Mouse (Mus musculus) heart, postnatal 25 days (tissue): ENCODE measurements around the gene Slc24a2. TPM values are rescaled to one million over a fixed set of nuclear protein-coding genes. Genes with fewer than 3 reads are reported as not detected.

Experiments used
- DNase-seq: peaks from one replicate; pipeline ENCODE4 v3.0.0; 2022; ENCODE audit warnings: low spot score
- intact Hi-C: fragments of 180-260 bp; cut with DNase I; formaldehyde crosslinking; loops from one replicate; pipeline ENCODE4 v1.15.1; 2025
- total RNA-seq, 2 experiments: library from RNA; stranded (reverse); gene quantifications; 2 replicates each; pipeline ENCODE4 v1.2.3; 2021

Slc24a2 gene
- total RNA-seq, 2 experiments from 2014 or later = 1.4 TPM

DNA sequence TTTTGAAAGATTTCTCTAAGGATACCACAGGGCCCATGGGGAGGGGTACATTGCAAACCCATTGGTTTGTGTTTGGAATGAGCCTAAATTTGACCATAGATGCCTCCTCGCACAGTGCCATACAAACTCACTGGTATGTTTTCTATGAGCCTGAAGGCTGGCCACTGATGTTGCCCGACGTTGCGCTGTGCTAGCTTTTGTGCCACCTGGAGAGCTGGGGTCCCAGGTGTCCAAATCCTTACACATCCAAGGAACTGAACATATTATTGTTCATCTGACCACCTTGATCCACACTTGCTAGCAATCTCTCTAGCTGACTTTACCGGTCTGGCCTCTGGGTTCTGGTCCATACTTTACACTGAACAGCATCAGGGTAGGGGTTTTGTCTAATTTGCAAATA is 177.4 kb downstream of the Slc24a2 start:
- DNase-seq = no peak
- intact Hi-C loops = no loop called here

- DNase-seq = no peak
- intact Hi-C loops = no loop called here
Measured at GRCm38 (mm10) chr4:87049061-87049460, 181.2 kb downstream of the Slc24a2 start.

GRCm38 (mm10) chr4:87047131-87047530 is 183.1 kb downstream of the Slc24a2 start:
- DNase-seq = no peak
- intact Hi-C loops = no loop called here

GRCm38 (mm10) chr4:87043296-87043695 is 187.0 kb downstream of the Slc24a2 start:
- intact Hi-C loops = no loop called here

GRCm38 (mm10) chr4:87041412-87041997 is 188.8 kb downstream of the Slc24a2 start:
- no peak for DNase-seq
- intact Hi-C loops = no loop called here

More at GRCm38 (mm10) chr4:87043296-87043695, 187.0 kb downstream of the Slc24a2 start:
- no peak for DNase-seq

- no peak for DNase-seq
- intact Hi-C loops = no loop called here
Measured at GRCm38 (mm10) chr4:87037592-87037991, 192.7 kb downstream of the Slc24a2 start.

DNA sequence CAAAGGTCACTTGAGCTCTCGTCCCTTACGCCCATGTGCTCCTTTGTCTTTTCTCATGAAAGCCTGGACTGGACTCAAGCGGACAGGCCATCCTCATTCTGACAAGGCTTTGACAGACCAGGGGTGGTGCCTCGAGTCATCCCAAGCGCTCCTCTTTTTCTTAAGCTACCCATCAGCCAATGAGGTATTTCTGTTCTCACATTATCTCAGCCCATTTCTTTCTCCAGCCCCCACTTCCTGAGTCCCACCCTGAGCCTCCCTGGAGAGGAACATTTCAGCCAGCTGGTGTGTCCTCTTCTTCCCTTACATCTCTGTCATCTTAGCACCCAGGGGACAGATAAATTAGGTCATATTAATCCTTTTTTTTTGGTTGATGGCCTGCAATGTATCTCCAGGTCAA is 193.8 kb downstream of the Slc24a2 start:
- DNase-seq = no peak
- intact Hi-C loops = no loop called here

DNA sequence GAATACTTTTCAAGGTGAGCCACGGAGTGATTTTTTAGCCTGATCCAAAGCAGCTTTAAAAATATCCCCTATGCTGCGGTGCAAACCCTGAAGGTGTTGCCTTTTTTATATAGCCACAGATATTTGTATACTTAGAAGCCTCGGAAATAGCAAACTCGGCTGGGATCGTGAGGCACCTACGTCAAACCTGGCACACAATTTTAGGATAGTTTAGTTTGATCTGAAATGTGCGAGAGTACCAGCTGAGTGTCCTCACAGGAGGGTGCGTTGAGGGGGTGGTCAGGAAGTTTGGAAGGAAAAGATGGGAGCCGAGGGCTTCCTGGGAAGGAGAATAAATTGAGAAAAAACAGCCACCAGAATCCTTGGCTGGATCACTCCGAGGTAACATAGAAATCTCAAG is 194.6 kb downstream of the Slc24a2 start:
- intact Hi-C loops = no loop called here
- DNase-seq = no peak

DNA sequence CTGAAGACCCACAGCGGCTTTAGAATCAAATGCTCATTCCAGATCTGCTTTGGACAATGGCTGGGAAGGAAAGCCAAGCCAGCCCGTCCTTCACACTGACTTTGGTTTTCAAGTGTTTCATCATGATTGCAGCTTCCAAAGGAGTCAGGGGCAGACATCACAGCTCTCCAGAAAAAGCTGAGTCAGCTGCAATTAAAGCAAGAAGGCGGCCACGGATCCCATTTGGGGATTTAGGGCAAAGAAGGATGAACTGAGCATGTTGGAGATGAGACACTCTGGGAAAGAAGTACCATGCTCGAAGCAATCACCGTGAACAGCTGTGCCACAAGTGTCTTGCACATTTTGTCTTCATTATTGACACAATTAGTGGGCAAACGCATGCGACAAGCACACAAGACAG is 197.6 kb downstream of the Slc24a2 start:
- DNase-seq = no peak
- intact Hi-C loops = no loop called here

- intact Hi-C loops = no loop called here
Measured at GRCm38 (mm10) chr4:87031076-87031475, 199.2 kb downstream of the Slc24a2 start.

GRCm38 (mm10) chr4:87026311-87027151 is 203.7 kb downstream of the Slc24a2 start:
- no peak for DNase-seq
- intact Hi-C loops = no loop called here

More at GRCm38 (mm10) chr4:87031076-87031475, 199.2 kb downstream of the Slc24a2 start:
- no peak for DNase-seq

GRCm38 (mm10) chr4:87024556-87024955 is 205.7 kb downstream of the Slc24a2 start:
- DNase-seq = no peak
- intact Hi-C loops = no loop called here

- DNase-seq = no peak
- intact Hi-C loops = no loop called here
Measured at GRCm38 (mm10) chr4:87021542-87021941, 208.7 kb downstream of the Slc24a2 start.

- no peak for DNase-seq
- intact Hi-C loops = no loop called here
Measured at GRCm38 (mm10) chr4:87019486-87020105, 210.7 kb downstream of the Slc24a2 start.

DNA sequence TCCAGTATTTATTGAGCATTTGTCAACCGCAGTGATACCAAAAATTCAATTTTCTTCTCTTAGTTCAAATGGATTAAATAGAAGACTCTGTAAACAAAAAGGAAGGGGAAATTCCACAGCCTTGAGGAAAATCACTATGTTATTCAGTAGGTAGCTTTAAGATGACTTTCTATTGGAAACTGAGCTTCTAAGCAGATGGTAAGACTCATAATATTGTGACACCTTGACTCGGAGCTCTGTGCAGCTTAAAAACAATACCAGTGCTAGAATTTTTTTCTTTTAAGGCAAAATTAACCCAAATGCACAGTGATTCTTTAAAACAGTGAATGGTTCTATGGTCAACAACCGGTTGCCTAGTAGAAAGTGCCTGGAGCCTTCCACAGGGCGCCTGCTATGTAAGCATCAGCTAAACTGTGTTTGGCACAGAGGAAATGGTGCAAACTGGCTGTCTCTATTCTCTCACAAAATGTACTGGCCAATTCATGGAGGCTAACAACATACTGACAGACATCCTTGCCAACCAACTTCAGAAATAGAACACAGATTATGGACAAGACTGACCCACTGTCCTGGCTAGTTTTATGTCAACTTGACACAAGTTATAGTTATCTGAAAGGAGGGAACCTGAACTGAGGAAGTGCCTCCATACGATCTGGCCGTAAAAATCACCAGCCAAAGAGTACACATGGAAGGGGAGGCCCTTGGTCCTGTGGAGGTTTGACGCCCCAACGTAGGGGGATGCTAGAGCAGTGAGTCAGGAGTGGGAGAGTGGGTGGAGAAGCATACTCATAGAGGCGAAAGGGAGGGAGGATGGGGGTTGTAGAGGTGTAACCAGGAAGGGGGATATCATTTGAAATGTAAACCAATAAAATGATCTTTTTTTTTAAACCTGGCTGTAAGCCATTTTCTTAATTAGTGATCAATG is 211.9 kb downstream of the Slc24a2 start:
- intact Hi-C loops = no loop called here
- DNase-seq = no peak

GRCm38 (mm10) chr4:87017464-87017863 is 212.8 kb downstream of the Slc24a2 start:
- intact Hi-C loops = no loop called here

GRCm38 (mm10) chr4:87015746-87016145 is 214.5 kb downstream of the Slc24a2 start:
- intact Hi-C loops = no loop called here
- DNase-seq = no peak

More at GRCm38 (mm10) chr4:87017464-87017863, 212.8 kb downstream of the Slc24a2 start:
- DNase-seq = no peak

DNA sequence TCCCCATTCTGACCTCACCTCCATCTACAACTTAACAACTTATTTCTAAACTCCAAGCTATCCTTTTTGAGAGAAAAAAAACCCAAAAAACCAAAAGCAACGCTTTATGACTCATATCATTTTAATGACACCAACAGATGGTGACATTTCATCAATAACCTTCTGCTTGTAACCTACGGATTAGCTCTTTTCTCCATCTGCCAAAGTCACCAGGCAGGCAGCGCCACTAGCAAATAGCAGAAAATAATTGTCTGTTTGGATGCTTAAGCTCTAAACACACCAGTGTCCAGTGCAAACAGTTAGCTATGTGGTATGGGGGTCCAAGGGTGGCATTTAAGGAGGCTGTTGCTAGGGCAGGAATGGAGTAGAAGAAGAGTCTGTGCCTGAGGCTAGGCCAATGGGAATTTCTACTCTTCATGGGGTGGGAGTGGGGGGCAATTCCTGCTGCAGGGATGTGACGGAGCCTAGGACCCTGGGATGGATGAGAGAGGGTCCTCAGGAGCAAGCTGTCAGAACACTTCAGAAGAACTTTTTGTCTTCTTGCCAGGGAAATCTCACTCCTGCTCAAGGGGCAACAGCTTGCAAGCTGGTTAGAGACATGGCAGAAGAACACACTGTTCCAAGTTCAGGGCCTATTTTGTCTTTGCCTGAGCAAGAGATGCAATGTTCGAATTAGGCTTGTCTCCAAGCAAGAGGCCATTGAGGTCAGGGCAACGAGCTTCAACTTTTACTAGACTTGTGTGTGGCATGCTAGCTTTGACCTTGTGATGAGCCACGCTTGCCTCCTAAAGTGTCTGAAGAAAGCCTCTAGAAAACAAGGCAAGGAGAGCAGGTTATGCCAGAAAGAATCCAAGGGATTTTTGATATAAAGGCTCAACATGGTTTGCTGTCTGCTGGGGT is 216.3 kb downstream of the Slc24a2 start:
- intact Hi-C loops = no loop called here
- DNase-seq = no peak

DNA sequence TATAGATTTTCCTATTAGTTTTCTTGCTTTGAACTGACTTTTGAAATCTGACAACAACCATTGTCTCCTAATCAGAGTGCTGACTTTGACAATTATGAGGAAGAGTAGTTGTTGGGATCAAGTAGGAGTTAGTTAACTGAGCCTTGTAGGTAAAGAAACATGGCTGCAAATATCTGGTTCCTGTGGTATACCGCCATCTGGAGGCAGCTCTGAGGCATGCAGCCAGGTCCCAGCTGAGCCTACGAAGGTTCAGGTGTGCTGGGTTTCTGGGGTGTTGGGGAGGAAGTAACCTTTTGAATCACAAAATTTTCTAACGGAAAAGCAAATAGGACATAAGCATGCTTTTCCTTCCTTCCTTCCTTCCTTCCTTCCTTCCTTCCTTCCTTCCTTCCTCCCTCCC is 237.8 kb downstream of the Slc24a2 start:
- intact Hi-C loops = no loop called here

More for the DNA sequence above, 237.8 kb downstream of the Slc24a2 start:
- DNase-seq = no peak
